Mouse (Mus musculus) embryonic fibroblast, embryonic 13.5 days (primary cell): ENCODE data around the gene Mecp2.

ENCODE experiments used
- CTCF ChIP-seq: IDR thresholded peaks from 2 replicates; pipeline ENCODE4 v1.5.1; 2011; ENCODE audit warnings: mild to moderate bottlenecking, control low read depth, low read length, moderate library complexity, borderline replicate concordance; ENCODE audit not compliant: insufficient read depth
- POLR2A ChIP-seq: IDR thresholded peaks from 2 replicates; pipeline ENCODE4 v1.6.1; 2011; ENCODE audit warnings: low read depth, mild to moderate bottlenecking, control low read depth, low read length, moderate library complexity

- TF ChIP-seq POLR2A (no peak), CTCF (no peak)
Observed at GRCm38 (mm10) chrX:74095130-74095529, 40.0 kb downstream of the Mecp2 start.
